Mouse (Mus musculus) brain, embryonic 14.5 days (tissue): ENCODE measurements around the gene Fam83e.

Experiments used
- CTCF ChIP-seq: fragments of 200-500 bp; IDR thresholded peaks from 2 replicates; pipeline ENCODE4 v1.5.1; 2012; ENCODE audit warnings: inconsistent platforms, mild to moderate bottlenecking, moderate library complexity, borderline replicate concordance; ENCODE audit not compliant: insufficient read depth, insufficient read length; ENCODE audit errors: extremely low read depth
- POLR2A ChIP-seq: fragments of 200-500 bp; IDR thresholded peaks from 2 replicates; pipeline ENCODE4 v1.6.1; 2012; ENCODE audit warnings: mild to moderate bottlenecking, inconsistent platforms, borderline replicate concordance; ENCODE audit not compliant: poor library complexity, insufficient read depth, insufficient read length, severe bottlenecking; ENCODE audit errors: extremely low read depth

GRCm38 (mm10) chr7:45695098-45695497, 25.9 kb upstream of the Fam83e start:
- TF ChIP-seq CTCF (no peak), POLR2A (no peak)
